8 mouse cellular contexts compared by ENCODE assay signal in genomic region chr2:152636246-152637005, GRCm38 (mm10). TPM values are rescaled to one million over a fixed set of nuclear protein-coding genes. Genes with fewer than 3 reads are reported as not detected.
DNase-seq lines count a peak whose midpoint lies in the region; ATAC-seq and TF ChIP-seq lines count a peak whose summit lies in the region.

No protein-coding gene starts in this region.

- H3K27me3 ChIP-seq in heart, embryonic 16.5 days (ENCODE audit: control insufficient read depth, insufficient read depth, low read length), result 0 out of 2 replicates have a peak, but pooled peaks cover 2% of the 10 kb centered on the region
- 0 out of 2 replicates have a peak, but pooled peaks cover 8% of the 10 kb centered on the region for H3K27me3 ChIP-seq in limb, embryonic 15.5 days
- no peaks in the 10 kb centered on the region for H3K27me3 ChIP-seq in stomach, embryonic 14.5 days (ENCODE audit: control insufficient read depth, insufficient read depth, low read length)
- no peaks in the 10 kb centered on the region for H3K27me3 ChIP-seq in midbrain, postnatal 0 days (ENCODE audit: insufficient read depth, low read length)
- H3K27me3 ChIP-seq in midbrain, embryonic 11.5 days (ENCODE audit: control insufficient read depth, insufficient read depth, low read length), result no peaks in the 10 kb centered on the region

- no peaks in the 10 kb centered on the region for H3K36me3 ChIP-seq in heart, embryonic 16.5 days (ENCODE audit: control insufficient read depth, insufficient read depth)
- H3K36me3 ChIP-seq in limb, embryonic 15.5 days, result no peaks in the 10 kb centered on the region
- peaks cover 4% of the 10 kb centered on the region; the same call in 1 of the 2 replicates for H3K36me3 ChIP-seq in stomach, embryonic 14.5 days (ENCODE audit: control insufficient read depth, insufficient read depth, low read length)
- no peaks in the 10 kb centered on the region for H3K36me3 ChIP-seq in midbrain, postnatal 0 days (ENCODE audit: insufficient read depth, low read length)
- H3K36me3 ChIP-seq in midbrain, embryonic 11.5 days (ENCODE audit: control insufficient read depth, insufficient read depth, low read length), result no peaks in the 10 kb centered on the region

- ATAC-seq in heart, embryonic 16.5 days (replicated peaks; ENCODE audit: extremely low read depth, insufficient read depth, low FRiP score), result peak; percentile 73
- ATAC-seq in limb, embryonic 15.5 days (ENCODE audit: insufficient number of reproducible peaks, low FRiP score, low TSS enrichment, low read depth), result peak; percentile 66
- peak; percentile 71; the same call in 1 of the 2 replicates for ATAC-seq in stomach, embryonic 14.5 days (ENCODE audit: insufficient number of reproducible peaks, insufficient read depth, low FRiP score, low read depth)
- ATAC-seq in midbrain, postnatal 0 days (ENCODE audit: low FRiP score), result no peak
- no peak for ATAC-seq in midbrain, embryonic 11.5 days (ENCODE audit: low FRiP score)

- DNase-seq in layer of hippocampus, adult 9-11 months, result peak; percentile 40
- no peak for DNase-seq in layer of hippocampus, adult 8-10 months (ENCODE audit: low spot score in 2 of 2)
- DNase-seq in midbrain, postnatal 0 days (ENCODE audit: low spot score), result no peak
- DNase-seq in cerebellum, postnatal 25 days, result no peak
- no peak for DNase-seq in midbrain, embryonic 11.5 days (ENCODE audit: low spot score, missing footprints)

- TF ChIP-seq CTCF in midbrain, postnatal 0 days (IDR thresholded peaks at IDR 0.05), result no peak

- H3K27ac ChIP-seq in heart, embryonic 16.5 days (ENCODE audit: low read length), result peak overlapping the region; percentile 86
- H3K27ac ChIP-seq in limb, embryonic 15.5 days, result peak overlapping the region; percentile 84
- peak overlapping the region; percentile 93 for H3K27ac ChIP-seq in stomach, embryonic 14.5 days (ENCODE audit: low read length)
- H3K27ac ChIP-seq in midbrain, postnatal 0 days (ENCODE audit: low read depth, low read length), result no peak overlapping the region
- no peak overlapping the region for H3K27ac ChIP-seq in midbrain, embryonic 11.5 days (ENCODE audit: low read depth, low read length)

- peaks cover 18% of the 10 kb centered on the region for H3K4me1 ChIP-seq in heart, embryonic 16.5 days (ENCODE audit: control insufficient read depth, insufficient read depth, low read length)
- peaks cover 35% of the 10 kb centered on the region for H3K4me1 ChIP-seq in limb, embryonic 15.5 days
- H3K4me1 ChIP-seq in stomach, embryonic 14.5 days (ENCODE audit: control insufficient read depth, insufficient read depth, low read length), result peaks cover 44% of the 10 kb centered on the region
- H3K4me1 ChIP-seq in midbrain, postnatal 0 days (ENCODE audit: insufficient read depth, low read length), result 0 out of 2 replicates have a peak, but pooled peaks cover 3% of the 10 kb centered on the region
- H3K4me1 ChIP-seq in midbrain, embryonic 11.5 days (ENCODE audit: control insufficient read depth, insufficient read depth, low read length), result peaks cover 5% of the 10 kb centered on the region; the same call in 1 of the 2 replicates

- WGBS in heart, embryonic 16.5 days, result 60% methylated on average over 23 of the region's 23 CpGs
- WGBS in limb, embryonic 15.5 days, result 48% methylated on average over 23 of the region's 23 CpGs
- WGBS in stomach, embryonic 14.5 days, result 35% methylated on average over 23 of the region's 23 CpGs
- WGBS in midbrain, postnatal 0 days, result 74% methylated on average over 23 of the region's 23 CpGs
- WGBS in midbrain, embryonic 11.5 days, result 77% methylated on average over 23 of the region's 23 CpGs

- H3K4me3 ChIP-seq in heart, embryonic 16.5 days (ENCODE audit: low read length), result no peak overlapping the region
- no peak overlapping the region for H3K4me3 ChIP-seq in limb, embryonic 15.5 days
- no peak overlapping the region for H3K4me3 ChIP-seq in stomach, embryonic 14.5 days (ENCODE audit: low read depth, low read length)
- H3K4me3 ChIP-seq in midbrain, postnatal 0 days (ENCODE audit: low read depth, low read length), result no peak overlapping the region
- no peak overlapping the region for H3K4me3 ChIP-seq in midbrain, embryonic 11.5 days (ENCODE audit: low read depth, low read length)

- 0 out of 2 replicates have a peak overlapping the region, but pooled peaks have one; percentile 32 for H3K9ac ChIP-seq in heart, embryonic 16.5 days (ENCODE audit: low read length)
- no peak overlapping the region for H3K9ac ChIP-seq in limb, embryonic 15.5 days
- no peak overlapping the region for H3K9ac ChIP-seq in stomach, embryonic 14.5 days (replicated peaks; ENCODE audit: low read depth, low read length)
- H3K9ac ChIP-seq in midbrain, postnatal 0 days (replicated peaks; ENCODE audit: low read length, poor library complexity, severe bottlenecking), result no peak overlapping the region
- no peak overlapping the region for H3K9ac ChIP-seq in midbrain, embryonic 11.5 days (ENCODE audit: low read length)

- H3K9me3 ChIP-seq in heart, embryonic 16.5 days (replicated peaks; ENCODE audit: control insufficient read depth, low read length), result no peaks in the 10 kb centered on the region
- H3K9me3 ChIP-seq in limb, embryonic 15.5 days, result no peaks in the 10 kb centered on the region
- no peaks in the 10 kb centered on the region for H3K9me3 ChIP-seq in stomach, embryonic 14.5 days (ENCODE audit: control insufficient read depth, low read depth, low read length)
- no peaks in the 10 kb centered on the region for H3K9me3 ChIP-seq in midbrain, postnatal 0 days (ENCODE audit: low read length)
- no peaks in the 10 kb centered on the region for H3K9me3 ChIP-seq in midbrain, embryonic 11.5 days (ENCODE audit: control insufficient read depth, low read length)

- 0 out of 2 replicates have a peak overlapping the region, but pooled peaks have one; percentile 23 for H3K4me2 ChIP-seq in heart, embryonic 16.5 days (ENCODE audit: low read depth, low read length)
- no peak overlapping the region for H3K4me2 ChIP-seq in limb, embryonic 15.5 days
- H3K4me2 ChIP-seq in stomach, embryonic 14.5 days (replicated peaks; ENCODE audit: low read depth, low read length), result no peak overlapping the region
- H3K4me2 ChIP-seq in midbrain, postnatal 0 days (ENCODE audit: low read depth, low read length, poor library complexity, severe bottlenecking), result no peak overlapping the region
- H3K4me2 ChIP-seq in midbrain, embryonic 11.5 days, result no peak overlapping the region

RNA-seq across cellular contexts. Expression of gene Rem1, which starts 9.7 kb away (rescaled TPM):
- total RNA-seq in layer of hippocampus, adult 8-10 months (2022), result 1 to 10 TPM in 1 of 4 experiments, under 1 TPM in 3; 0.61 to 1.1 (median 0.72) TPM
- polyA plus RNA-seq in heart, embryonic 16.5 days (2015; fragmentation: Nextera tagmentation; extraction: Ambion mirVana), result 12.8 and 14.8 TPM in 2 replicates
- 5.2 and 7.4 TPM in 2 replicates for polyA plus RNA-seq in limb, embryonic 15.5 days (2015; fragmentation: Nextera tagmentation; extraction: Ambion mirVana)
- 21.9 and 22.3 TPM in 2 replicates for polyA plus RNA-seq in stomach, embryonic 14.5 days (2014; fragmentation: Nextera tagmentation; extraction: Ambion mirVana)
- 0.16 and 0.33 TPM in 2 replicates for total RNA-seq in midbrain, postnatal 0 days (2014; rRNA removed)
- polyA plus RNA-seq in midbrain, postnatal 0 days (2015; fragmentation: Nextera tagmentation; extraction: Ambion mirVana), result 0.49 and 0.94 TPM in 2 replicates
- polyA plus RNA-seq in midbrain, embryonic 11.5 days (2014; fragmentation: Nextera tagmentation; extraction: Ambion mirVana), result 0.18 and 0.22 TPM in 2 replicates

RNA-seq across cellular contexts. Expression of gene Defb25, which starts 13.6 kb away (rescaled TPM):
- total RNA-seq in layer of hippocampus, adult 8-10 months (2022), result not detected
- polyA plus RNA-seq in heart, embryonic 16.5 days (2015; fragmentation: Nextera tagmentation; extraction: Ambion mirVana), result 0.88 TPM in 1 of 2 replicates, not detected in the other
- polyA plus RNA-seq in limb, embryonic 15.5 days (2015; fragmentation: Nextera tagmentation; extraction: Ambion mirVana), result 0.92 and 1.1 TPM in 2 replicates
- polyA plus RNA-seq in stomach, embryonic 14.5 days (2014; fragmentation: Nextera tagmentation; extraction: Ambion mirVana), result 3.9 TPM in 1 of 2 replicates, not detected in the other
- total RNA-seq in midbrain, postnatal 0 days (2014; rRNA removed), result not detected in 2 replicates
- 0.79 and 1.2 TPM in 2 replicates for polyA plus RNA-seq in midbrain, postnatal 0 days (2015; fragmentation: Nextera tagmentation; extraction: Ambion mirVana)
- not detected in 2 replicates for polyA plus RNA-seq in midbrain, embryonic 11.5 days (2014; fragmentation: Nextera tagmentation; extraction: Ambion mirVana)

RNA-seq across cellular contexts. Expression of gene Defb36, which starts 32.3 kb away (rescaled TPM):
- total RNA-seq in layer of hippocampus, adult 8-10 months (2022), result not detected
- polyA plus RNA-seq in heart, embryonic 16.5 days (2015; fragmentation: Nextera tagmentation; extraction: Ambion mirVana), result not detected in 2 replicates
- not detected in 2 replicates for polyA plus RNA-seq in limb, embryonic 15.5 days (2015; fragmentation: Nextera tagmentation; extraction: Ambion mirVana)
- not detected in 2 replicates for polyA plus RNA-seq in stomach, embryonic 14.5 days (2014; fragmentation: Nextera tagmentation; extraction: Ambion mirVana)
- not detected in 2 replicates for total RNA-seq in midbrain, postnatal 0 days (2014; rRNA removed)
- polyA plus RNA-seq in midbrain, postnatal 0 days (2015; fragmentation: Nextera tagmentation; extraction: Ambion mirVana), result not detected in 2 replicates
- polyA plus RNA-seq in midbrain, embryonic 11.5 days (2014; fragmentation: Nextera tagmentation; extraction: Ambion mirVana), result not detected in 2 replicates

RNA-seq across cellular contexts. Expression of gene H13, which starts 32.8 kb away (rescaled TPM):
- 10 to 100 TPM; 69.8 to 81.5 (median 78.5) TPM for total RNA-seq in layer of hippocampus, adult 8-10 months (2022)
- polyA plus RNA-seq in heart, embryonic 16.5 days (2015; fragmentation: Nextera tagmentation; extraction: Ambion mirVana), result 76.4 and 81.7 TPM in 2 replicates
- 143 and 150 TPM in 2 replicates for polyA plus RNA-seq in limb, embryonic 15.5 days (2015; fragmentation: Nextera tagmentation; extraction: Ambion mirVana)
- polyA plus RNA-seq in stomach, embryonic 14.5 days (2014; fragmentation: Nextera tagmentation; extraction: Ambion mirVana), result 120 and 122 TPM in 2 replicates
- total RNA-seq in midbrain, postnatal 0 days (2014; rRNA removed), result 166 and 173 TPM in 2 replicates
- 175 and 182 TPM in 2 replicates for polyA plus RNA-seq in midbrain, postnatal 0 days (2015; fragmentation: Nextera tagmentation; extraction: Ambion mirVana)
- 117 and 119 TPM in 2 replicates for polyA plus RNA-seq in midbrain, embryonic 11.5 days (2014; fragmentation: Nextera tagmentation; extraction: Ambion mirVana)

RNA-seq across cellular contexts. Expression of gene Defb45, which starts 37.2 kb away (rescaled TPM):
- total RNA-seq in layer of hippocampus, adult 8-10 months (2022), result not detected
- not detected in 2 replicates for polyA plus RNA-seq in heart, embryonic 16.5 days (2015; fragmentation: Nextera tagmentation; extraction: Ambion mirVana)
- polyA plus RNA-seq in limb, embryonic 15.5 days (2015; fragmentation: Nextera tagmentation; extraction: Ambion mirVana), result not detected in 2 replicates
- polyA plus RNA-seq in stomach, embryonic 14.5 days (2014; fragmentation: Nextera tagmentation; extraction: Ambion mirVana), result not detected in 2 replicates
- total RNA-seq in midbrain, postnatal 0 days (2014; rRNA removed), result not detected in 2 replicates
- not detected in 2 replicates for polyA plus RNA-seq in midbrain, postnatal 0 days (2015; fragmentation: Nextera tagmentation; extraction: Ambion mirVana)
- not detected in 2 replicates for polyA plus RNA-seq in midbrain, embryonic 11.5 days (2014; fragmentation: Nextera tagmentation; extraction: Ambion mirVana)

Comparison
In these comparisons a context has a peak if more than half of its experiments do, and no peak if none do; other contexts are left out.
1. ATAC-seq: peak in heart, embryonic 16.5 days (single experiment), limb, embryonic 15.5 days (single experiment) and stomach, embryonic 14.5 days (single experiment); none in midbrain, postnatal 0 days (single experiment) and midbrain, embryonic 11.5 days (single experiment).
2. H3K27ac ChIP-seq: peak in heart, embryonic 16.5 days (single experiment), limb, embryonic 15.5 days (single experiment) and stomach, embryonic 14.5 days (single experiment); none in midbrain, postnatal 0 days (single experiment) and midbrain, embryonic 11.5 days (single experiment).